Mouse (Mus musculus) left cerebral cortex, postnatal 4 days (tissue): Measurements from ENCODE around the gene Obp1b. TPM values are rescaled to one million over a fixed set of nuclear protein-coding genes. Genes with fewer than 3 reads are reported as not detected.
"Not testable (repeated sequence)": the region's sequence is repeated elsewhere in the genome, so short reads cannot be mapped to it uniquely, and the experiment has no call there.

Experiments
- DNase-seq: peaks from one replicate; pipeline ENCODE4 v3.0.0-alpha.2; 2022
- intact Hi-C: fragments of 180-260 bp; cut with DNase I; formaldehyde crosslinking; loops from one replicate; pipeline ENCODE4 v1.15.1; 2025
- total RNA-seq, 2 experiments: library from RNA; stranded (reverse); gene quantifications; 2 replicates each; pipeline ENCODE4 v1.2.3; 2021

Obp1b gene
- total RNA-seq = not detected

- DNase-seq, intact Hi-C loops: not testable (repeated sequence)
These were observed at the start of gene Obp1b for GRCm38 (mm10) chrX:78186477-78186876. TSS of gene Obp1b (plus strand) at chrX:78186777.

- DNase-seq, intact Hi-C loops: not testable (repeated sequence)
These were observed 15.6 kb downstream of the Obp1b start for GRCm38 (mm10) chrX:78202220-78202619.

- intact Hi-C loops = no loop called here
- no peak for DNase-seq
These were observed 16.3 kb downstream of the Obp1b start for GRCm38 (mm10) chrX:78202829-78203228.

Other genes with a start within 250 kb of the Obp1b start
- gene Obp1a, start 95.4 kb upstream of the Obp1b start, total RNA-seq = not detected
- gene Gm5938, start 61.3 kb upstream of the Obp1b start, total RNA-seq = not detected
- not detected for gene Gm14743, start 59.1 kb downstream of the Obp1b start, total RNA-seq
- gene 4930480E11Rik, start 182.9 kb downstream of the Obp1b start, total RNA-seq = not detected